Mouse (Mus musculus) lung, postnatal 0 days (tissue): ENCODE results near the gene Ipo13.

ENCODE experiments used
- CTCF ChIP-seq: IDR thresholded peaks from 2 replicates; pipeline ENCODE4 v1.5.1; 2016; ENCODE audit warnings: antibody characterized with exemption, mild to moderate bottlenecking
- EP300 ChIP-seq: IDR thresholded peaks from 2 replicates; pipeline ENCODE4 v1.6.1; 2016; ENCODE audit warnings: antibody characterized with exemption, mild to moderate bottlenecking, control low read depth

- no peak for TF ChIP-seq CTCF
- no peak for TF ChIP-seq EP300
Measured at GRCm38 (mm10) chr4:117894601-117895000, 20.2 kb downstream of the Ipo13 start.
